Mouse (Mus musculus) heart, adult 9 months (tissue): ENCODE results near the gene 1810009A15Rik.
"Not testable (repeated sequence)": the region's sequence is repeated elsewhere in the genome, so short reads cannot be mapped to it uniquely, and the experiment has no call there.

ENCODE experiments used
- DNase-seq, 2 experiments: peaks; one replicate each; pipeline ENCODE4 v3.0.0; 2022; ENCODE audit warnings: low spot score in 2 of 2

The 1810009A15Rik gene

DNA sequence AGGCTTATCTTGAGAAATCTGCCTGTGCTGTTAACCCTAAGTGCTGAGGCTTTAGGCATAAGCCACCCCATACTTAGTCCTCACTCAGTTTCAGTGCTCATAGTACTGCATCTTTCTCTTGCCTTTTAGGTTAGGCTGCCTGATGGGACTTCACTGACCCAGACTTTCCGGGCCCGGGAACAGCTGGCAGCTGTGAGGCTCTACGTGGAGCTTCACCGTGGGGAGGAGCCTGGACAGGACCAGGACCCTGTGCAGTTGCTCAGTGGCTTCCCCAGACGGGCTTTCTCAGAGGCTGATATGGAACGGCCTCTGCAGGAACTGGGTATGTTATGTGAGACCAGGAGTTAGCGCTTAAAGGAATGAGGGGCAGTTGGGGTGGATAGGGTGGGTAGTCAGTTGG is 13.6 kb upstream of the 1810009A15Rik start:
- no peak for DNase-seq

DNA sequence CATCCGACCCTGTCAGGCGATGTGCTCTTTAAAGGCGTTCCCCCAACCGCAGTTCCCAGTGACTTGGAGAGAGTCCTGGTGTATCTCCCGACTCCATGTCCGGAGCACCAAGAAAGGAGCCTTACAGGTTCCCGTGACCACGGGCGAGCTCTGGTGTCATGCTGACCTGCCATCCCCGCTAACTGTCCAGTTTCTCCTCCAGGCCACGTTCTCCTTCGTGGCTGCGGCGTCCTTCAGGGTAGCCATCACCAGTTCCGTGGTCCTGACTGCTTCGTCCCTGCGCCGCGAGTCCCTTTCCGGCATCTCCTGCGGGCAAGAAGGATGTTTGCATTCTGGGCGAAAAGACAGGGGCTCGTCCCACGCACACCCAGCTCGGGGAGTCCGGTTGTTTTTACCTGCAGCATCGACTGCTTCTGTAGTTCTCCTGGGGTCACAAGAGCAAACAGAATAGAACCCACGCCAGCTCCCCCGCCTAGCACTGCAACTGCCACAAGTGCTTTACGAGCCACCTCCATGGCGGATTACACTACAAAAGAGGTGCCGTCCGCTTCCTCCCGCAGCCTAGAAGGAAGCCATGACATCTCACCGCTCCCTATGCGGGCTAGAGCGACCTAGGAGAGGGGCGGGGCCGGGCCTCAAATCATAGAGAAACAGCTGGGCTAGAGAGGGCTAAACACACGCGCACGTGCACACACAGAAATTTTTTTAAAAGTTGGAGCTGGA is 8.2 kb upstream of the 1810009A15Rik start, which contains the start of gene Uqcc3:
Gene Uqcc3 (minus strand): TSS at position 613 of the 723 bp plus-strand sequence.
- peak; percentile 91 to 92 for DNase-seq

DNA sequence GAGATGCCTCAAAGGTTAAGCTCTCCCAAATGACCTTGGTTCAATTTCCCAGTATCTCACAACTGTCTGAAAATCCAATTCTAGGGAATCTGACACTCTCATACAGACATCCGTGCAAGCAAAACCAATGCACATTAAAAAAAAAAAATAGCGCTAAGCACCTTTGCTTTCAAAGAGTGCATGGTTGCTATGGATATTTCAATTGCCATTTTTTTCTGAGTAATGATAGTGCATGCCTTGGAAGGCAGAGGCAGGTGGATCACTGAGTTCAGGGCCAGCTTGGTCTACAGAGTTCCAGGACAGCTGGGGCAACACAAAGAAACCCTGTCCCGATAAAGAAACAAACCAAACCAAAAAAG is 7.6 kb upstream of the 1810009A15Rik start:
- DNase-seq, result no peak

DNA sequence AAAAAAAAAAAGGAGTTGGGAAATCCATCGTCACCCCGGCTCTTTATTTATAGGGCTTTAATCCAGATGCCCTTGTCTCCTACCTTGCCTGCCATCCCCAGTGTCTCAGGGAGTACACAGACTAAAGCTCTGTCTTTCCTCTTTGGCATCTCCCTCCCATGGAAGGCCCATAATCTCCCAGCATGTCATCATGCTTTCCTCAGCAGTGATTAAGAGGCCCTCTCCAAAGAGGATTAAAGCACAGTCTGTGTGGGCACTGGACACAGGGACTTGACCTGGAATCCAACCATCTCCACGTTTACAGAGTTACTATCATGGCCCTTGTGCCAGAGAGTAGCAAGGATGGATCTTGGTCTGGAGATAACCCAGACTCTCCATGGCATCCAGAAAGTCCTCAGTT is 5.0 kb upstream of the 1810009A15Rik start, which contains the start of the genes Lbhd1 and Gm49403:
Gene Lbhd1 (plus strand): TSS at position 117 of the 400 bp plus-strand sequence.
Gene Gm49403 (plus strand): TSS at position 315 of the 400 bp plus-strand sequence.
- no peak for DNase-seq

DNA sequence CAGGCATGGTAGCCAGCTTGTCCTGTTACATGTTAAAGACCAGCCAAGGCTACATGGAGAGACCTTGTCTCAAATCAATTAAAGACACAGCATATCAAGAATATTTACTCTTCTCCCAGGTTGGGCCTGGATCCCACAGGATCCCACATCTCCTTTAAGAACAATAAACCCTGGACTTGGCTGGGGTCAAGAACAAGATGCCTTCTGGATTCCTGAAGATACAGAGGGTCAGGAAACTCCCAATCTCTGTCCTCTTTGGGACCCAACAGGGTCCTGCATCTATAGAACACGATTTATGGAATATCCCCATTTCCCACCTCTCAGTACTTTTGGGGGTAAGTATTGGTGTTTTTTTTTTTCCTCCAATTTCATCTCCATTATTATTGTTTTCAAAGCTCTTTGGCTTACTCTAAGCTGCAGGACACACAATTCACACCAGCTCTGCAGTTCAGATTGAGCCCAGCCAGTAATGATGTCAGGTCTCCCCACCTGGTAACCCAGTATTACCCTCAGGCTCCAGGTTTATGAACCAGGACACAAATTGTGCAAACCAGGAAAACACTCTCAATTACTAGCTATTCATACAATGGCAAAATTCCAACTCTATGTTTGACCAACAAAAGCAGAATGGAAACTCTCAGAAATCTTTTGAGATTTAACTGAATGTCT is 1.6 kb upstream of the 1810009A15Rik start:
- no peak for DNase-seq

DNA sequence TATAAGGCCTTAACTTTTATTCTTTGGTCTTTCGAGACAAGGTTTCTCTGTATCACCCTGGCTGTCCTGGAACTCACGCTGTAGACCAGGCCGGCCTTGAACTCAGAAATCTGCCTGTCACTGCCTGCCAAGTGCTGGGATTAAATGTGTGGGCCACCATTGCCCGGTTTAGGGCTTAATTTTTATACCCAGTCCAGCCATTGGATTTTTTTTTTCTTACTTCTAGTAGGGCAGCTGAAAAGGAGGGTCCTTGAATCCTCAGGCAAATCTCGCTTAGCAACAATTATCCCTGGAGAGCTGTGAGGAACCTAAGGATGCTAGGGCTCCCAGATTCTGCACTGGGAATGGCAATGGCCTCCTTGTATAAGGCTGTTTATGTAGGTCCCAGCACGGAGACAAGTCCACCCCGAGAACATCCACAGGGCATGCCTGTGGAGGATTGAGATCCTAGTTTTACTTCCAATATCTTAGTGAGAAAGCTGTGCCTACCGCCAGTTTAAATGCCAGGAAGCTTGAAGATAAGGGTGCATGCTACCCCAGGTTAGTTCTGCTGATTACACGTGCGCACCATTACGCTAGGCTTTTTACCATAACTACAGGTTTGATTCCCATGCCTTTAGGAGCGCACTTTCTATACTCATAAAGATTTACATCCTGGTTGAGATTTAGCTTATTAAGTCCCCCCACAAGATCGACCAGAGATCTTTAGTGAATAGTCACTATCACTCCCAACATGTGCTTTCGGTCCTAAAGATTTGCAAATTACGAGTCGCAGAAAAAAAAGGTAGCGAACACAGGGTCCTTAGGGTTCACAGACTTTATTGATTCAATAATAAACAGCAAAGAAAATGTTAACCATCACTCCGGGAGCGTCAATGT is 829 bp upstream of the 1810009A15Rik start:
- DNase-seq, result no peak

DNA sequence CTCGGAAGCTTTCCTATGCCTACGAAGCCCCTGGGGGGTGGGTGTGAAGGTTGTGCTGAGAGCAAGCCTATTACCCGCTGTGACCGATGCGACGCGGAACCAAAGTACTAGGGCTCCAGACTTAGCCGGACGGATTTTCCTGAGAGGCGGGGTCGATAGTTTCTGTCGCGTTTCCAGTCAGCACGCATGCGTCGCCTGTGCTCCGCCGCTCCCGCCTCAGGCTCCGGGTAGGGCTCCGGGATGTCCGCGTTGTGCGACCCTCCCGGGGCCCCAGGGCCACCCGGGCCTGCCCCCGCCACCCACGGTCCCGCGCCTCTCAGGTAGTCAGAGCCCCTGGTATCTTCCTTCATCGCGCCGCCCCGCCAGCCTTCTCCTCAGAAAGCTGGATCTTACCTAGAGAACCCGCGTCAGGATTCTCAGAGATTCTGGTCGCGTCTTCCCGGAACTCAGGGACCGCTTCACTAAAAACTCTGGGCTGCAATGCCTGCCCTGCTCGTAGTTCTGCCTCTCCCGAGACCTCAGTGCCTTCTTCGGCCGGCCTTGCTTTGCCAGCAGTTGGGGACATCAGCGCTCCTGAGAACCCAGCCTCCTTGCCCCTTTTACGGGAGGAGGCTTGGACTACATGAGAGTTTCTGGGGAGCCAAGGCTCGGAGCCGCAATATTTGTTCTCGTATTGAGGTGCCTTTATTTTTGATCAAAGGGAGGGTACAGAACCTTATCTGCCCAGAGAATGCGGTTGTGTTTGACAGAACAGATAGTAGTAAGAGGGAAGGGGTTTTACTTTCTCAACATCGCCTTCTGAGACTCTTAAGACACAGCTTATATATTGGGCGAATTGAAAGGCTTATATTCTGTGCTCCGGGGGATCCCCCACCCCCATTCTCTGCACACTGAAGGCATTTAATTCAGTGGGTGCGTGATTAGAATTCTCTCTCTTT is 4.4 kb downstream of the 1810009A15Rik start, which contains the start of gene Ints5:
Gene Ints5 (plus strand): TSS at position 177 of the 938 bp plus-strand sequence.
- DNase-seq, result peak; percentile 81 to 84

DNA sequence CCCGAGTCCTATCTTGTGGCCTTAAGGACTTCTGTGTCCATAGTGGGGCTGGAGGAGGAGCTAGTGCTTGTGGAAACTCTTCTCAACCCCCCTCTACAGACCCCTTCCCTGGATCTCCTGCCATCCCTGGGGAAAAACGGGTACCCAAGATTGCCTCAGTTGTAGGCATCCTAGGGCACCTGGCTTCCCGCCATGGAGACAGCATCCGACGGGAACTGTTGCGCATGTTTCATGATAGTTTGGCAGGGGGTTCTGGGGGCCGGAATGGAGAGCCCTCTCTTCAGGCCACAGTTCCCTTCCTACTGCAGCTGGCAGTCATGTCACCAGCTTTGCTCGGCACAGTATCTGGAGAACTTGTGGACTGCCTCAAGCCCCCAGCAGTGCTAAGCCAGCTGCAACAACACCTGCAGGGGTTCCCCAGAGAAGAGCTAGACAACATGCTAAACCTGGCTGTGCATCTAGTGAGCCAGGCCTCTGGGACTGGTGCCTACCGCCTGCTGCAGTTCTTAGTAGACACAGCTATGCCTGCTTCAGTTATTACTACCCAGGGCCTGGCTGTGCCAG is 6.8 kb downstream of the 1810009A15Rik start:
- no peak for DNase-seq

DNA sequence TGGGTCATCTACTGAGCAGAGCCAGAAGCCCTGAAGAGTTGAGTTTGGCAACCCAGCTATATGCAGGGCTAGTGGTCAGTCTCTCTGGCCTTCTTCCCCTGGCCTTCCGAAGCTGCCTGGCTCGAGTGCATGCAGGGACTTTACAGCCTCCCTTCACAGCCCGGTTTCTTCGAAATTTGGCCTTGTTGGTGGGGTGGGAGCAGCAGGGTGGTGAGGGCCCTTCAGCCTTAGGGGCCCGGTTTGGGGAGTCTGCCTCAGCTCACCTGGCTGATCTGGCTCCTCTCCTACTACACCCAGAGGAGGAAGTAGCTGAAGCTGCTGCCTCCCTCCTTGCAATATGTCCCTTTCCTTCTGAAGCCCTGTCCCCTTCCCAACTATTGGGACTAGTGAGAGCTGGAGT is 7.6 kb downstream of the 1810009A15Rik start:
- DNase-seq, result not testable (repeated sequence)

DNA sequence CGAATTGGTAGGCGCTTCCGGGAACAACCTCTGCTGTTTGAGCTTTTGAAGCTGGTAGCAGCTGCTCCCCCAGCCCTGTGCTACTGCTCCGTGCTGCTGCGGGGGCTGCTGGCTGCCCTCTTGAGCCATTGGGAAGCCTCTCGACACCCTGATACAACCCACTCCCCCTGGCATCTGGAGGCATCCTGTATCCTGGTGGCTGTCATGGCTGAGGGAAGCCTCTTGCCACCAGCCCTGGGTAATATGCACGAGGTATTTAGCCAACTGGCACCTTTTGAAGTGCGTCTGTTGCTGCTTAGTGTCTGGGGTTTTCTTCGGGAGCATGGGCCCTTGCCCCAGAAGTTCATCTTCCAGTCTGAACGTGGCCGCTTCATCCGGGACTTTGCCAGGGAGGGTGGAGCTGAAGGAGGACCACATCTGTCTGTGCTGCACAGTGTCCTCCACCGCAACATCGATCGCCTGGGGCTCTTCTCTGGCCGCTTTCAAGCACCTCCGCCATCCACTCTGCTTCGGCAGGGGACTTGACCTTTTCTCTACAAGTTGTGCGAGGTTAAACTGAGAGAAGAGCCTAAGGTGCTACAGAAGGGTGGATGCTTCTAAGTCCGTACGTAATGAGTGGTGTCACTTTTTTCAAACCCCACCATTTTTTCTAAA is 8.7 kb downstream of the 1810009A15Rik start:
- peak; percentile 24 to 36 for DNase-seq

DNA sequence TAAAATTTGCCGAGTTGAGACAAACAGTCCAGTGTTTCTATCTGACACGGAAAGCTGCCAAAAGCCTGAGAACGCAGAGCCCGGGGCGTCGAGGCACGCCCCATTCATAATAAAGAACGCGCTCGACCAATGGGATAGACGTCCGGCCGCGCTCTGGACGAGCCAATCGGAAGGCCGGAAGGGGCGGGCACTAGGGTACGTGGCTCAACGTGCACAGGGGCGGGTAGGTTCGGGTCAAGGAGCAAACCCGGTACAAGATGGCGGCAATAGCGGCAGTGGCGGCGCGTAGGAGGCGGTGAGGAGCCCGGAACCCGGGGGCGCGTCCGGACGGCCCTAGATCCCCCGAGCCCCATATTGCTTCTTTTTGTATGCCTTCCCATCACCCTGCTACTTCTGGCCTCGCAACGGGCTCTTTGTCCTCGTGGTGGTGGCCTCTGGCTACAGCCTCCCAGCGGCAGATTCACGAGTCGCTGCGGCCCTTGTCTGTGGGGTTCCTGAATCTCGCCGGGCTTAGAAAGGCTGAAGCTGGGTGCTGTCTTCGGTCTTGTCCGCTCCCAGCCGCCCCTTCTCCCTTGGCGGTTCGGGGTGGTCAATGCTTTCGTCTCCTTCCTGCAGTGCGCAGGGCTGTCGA is 9.3 kb downstream of the 1810009A15Rik start, which contains the start of gene Ganab:
Gene Ganab (plus strand): TSS at position 207 of the 631 bp plus-strand sequence.
- peak; percentile 95 for DNase-seq

DNA sequence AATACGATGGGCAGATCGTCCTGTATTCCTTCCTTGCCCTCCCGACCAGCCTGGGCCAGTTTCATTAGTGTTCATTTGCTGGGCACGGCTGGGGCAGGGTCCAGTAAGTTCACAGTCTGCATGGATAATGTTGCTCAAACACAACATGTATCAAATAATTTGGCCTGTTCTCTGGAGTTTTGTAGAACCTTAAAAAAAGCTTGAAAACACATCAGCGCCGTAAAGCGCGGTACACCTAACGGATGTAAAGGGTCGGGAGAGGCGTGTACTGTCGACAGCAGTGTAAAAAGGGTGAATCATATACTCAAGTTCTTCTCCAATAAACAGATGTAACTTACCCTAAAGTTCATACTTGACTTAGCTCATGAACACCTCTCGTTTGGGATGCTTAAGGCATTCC is 9.9 kb downstream of the 1810009A15Rik start:
- DNase-seq, result no peak

DNA sequence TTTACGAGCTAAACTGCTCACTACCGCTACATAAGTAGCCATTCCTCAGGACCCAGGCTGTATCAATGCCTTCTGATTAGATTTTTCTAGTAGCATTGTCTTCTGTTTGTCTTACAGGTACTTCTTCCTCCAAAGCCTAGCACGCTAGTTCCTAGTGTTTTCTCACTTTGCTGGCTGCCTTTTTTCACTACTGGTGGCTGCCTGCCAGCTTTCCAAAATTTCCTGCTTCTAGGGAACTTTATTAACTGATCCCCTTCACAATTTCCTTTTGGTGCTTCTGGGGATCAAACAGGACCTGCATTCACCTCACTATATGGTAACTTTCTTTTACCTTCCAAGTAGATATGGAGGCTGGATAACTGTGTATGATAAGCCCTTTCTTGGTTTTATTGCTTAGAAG is 10.4 kb downstream of the 1810009A15Rik start:
- DNase-seq, result no peak

DNA sequence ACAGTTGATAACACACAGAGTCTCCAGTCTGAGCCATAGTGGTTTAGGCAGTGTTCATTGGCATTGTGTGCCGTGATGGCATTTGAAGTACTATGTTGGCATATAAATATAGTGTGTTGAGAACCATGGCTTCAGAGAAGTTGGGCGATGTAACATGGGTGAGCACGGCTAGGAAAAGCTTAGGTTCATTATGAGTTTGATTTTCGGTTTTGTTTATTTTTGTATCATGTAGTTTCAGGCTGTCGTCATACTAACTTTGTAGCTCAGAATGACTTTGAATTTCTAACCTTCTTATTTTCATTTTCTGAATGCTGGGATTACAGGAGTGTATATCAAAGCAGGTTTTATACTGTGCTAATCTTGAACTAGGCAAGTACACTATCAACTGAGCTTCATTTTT is 14.8 kb downstream of the 1810009A15Rik start:
- no peak for DNase-seq

DNA sequence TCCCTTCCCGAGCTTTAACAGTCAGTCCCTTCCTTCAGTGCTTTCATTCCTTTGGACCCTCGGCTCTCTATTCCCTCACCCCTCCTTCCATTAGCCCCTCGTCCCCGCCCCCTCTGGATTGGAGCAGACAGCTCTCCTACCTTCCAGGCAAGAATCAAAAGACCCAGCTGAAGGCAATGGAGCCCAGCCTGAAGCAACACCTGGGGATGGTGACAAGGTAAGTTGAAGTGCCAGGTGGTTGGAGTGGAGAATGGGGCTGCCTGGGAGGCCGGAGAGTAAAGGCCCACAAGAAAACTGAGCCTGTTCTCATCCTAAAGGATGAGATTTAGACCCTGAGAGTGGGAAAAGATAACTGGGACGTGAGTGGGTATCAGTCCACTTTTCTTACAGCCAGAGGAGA is 19.9 kb downstream of the 1810009A15Rik start:
- DNase-seq, result no peak

DNA sequence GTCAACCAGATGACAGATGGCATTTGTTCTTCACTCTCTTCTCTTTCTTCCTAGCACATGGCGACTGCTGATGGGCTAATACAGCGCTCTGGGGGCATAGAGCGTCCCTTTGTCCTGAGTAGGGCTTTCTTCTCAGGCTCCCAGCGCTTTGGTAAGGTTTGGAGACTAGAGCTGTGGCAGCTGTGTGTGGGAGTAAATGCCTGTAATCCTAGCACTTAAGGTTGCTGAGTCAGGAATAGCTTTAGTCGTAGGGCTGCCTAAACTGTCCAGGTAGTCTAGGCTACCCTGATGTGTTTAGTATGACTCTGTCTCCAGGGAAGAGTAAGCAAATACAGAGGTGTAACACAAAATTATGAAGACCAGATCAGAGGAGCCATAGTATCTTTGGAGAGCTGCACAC is 23.2 kb downstream of the 1810009A15Rik start:
- DNase-seq, result no peak

DNA sequence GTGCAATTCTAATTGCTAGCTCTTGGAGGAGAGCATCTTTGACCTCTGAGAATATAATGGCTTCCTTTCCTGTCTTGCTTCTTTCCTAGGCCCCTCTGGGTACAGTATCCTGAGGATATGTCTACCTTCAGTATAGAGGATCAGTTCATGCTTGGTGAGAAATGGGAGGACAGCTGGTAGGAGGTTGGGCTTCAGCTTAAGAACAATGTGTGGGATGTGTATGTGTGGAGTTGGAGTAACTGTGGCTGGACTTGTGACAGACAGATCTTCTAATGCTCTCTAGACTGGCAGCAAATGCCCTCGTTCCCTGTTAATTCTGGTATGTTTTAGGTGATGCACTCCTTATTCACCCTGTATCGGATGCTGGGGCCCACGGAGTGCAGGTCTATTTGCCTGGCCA is 25.6 kb downstream of the 1810009A15Rik start:
- no peak for DNase-seq

DNA sequence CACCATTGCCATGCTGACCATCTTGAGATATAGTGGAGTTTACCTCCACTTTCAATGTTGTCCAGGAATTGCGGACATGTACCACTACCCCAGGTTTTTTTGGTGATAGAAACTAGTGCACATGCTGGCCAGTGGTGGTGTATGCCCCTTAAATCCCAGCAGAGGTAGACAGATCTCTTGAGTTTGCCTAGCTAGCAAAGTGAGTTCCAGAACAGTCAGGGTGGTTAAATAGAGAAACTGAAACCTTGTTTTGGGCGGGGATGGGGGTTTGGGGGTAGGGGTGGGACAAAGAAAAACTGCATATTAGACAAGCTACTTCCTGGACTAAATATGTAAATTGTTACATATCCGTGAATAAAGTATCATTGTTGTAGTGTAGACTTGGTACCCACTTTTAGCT is 30.3 kb downstream of the 1810009A15Rik start:
- DNase-seq, result no peak

DNA sequence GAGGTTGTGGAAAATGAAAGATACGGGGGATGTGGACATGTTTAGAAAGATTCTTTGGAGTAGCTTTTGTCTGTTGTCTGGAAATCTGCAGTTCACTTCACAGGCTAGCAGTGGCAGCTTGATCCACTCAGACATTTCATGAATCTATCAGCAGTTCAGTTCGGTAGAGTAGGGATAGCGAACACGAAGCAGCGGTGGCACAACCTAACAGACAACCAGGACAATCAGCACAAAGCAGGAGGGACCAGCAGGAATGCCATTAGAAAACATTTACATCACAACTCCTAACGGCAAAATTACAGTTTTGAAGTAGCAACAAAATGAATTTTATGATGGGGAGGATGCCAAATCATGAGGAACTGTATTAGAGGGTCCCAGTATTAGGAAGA is 31.0 kb downstream of the 1810009A15Rik start:
- no peak for DNase-seq
